Mouse (Mus musculus) ovary, adult 10 weeks (tissue): ENCODE results near the gene Hlcs. TPM values are rescaled to one million over a fixed set of nuclear protein-coding genes. Genes with fewer than 3 reads are reported as not detected.

Experiments used
- polyA plus RNA-seq: library from polyadenylated mRNA; stranded (reverse); fragments of 350-450 nt; fragmentation: Illumina TruSeq; extraction: RNeasy Lipid Tissue Mini Kit (QIAGEN cat#74804); gene quantifications from one replicate; pipeline ENCODE4 v1.2.3, GENCODE M21; 2014

The Hlcs gene
- 10.2 TPM for polyA plus RNA-seq

GRCm38 (mm10) chr16:94313229-94314030 is at the start of gene Hlcs:
TSS of gene Hlcs (minus strand) at chr16:94313571.

GRCm38 (mm10) chr16:94327781-94328711 is 14.7 kb upstream of the Hlcs start, which contains the start of gene Ripply3:
TSS of gene Ripply3 (plus strand) at chr16:94328420.

GRCm38 (mm10) chr16:94084711-94085602 is 228.4 kb downstream of the Hlcs start, which contains the start of gene Sim2:
TSS of gene Sim2 (plus strand) at chr16:94084931.

Other genes starting within 250 kb of the Hlcs start
- gene Sim2, start 228.6 kb downstream of the Hlcs start, polyA plus RNA-seq, result not detected
- gene Ripply3, start 14.8 kb upstream of the Hlcs start, polyA plus RNA-seq, result 2.1 TPM
- 411 TPM for gene Ttc3, start 57.0 kb upstream of the Hlcs start, polyA plus RNA-seq
- 322 TPM for gene Pigp, start 58.3 kb upstream of the Hlcs start, polyA plus RNA-seq
- gene Vps26c, start 213.3 kb upstream of the Hlcs start, polyA plus RNA-seq, result 15.5 TPM